Mouse (Mus musculus) kidney, adult 11 months (tissue): ENCODE results near the gene Prph2.
A peak's percentile ranks its signal among the peaks of the same experiment; 100 is the strongest.

ENCODE experiments used
- DNase-seq: peaks from one replicate; pipeline ENCODE4 v3.0.0; 2022

The Prph2 gene

GRCm38 (mm10) chr17:46890843-46891594, 19.2 kb upstream of the Prph2 start:
- DNase-seq, result peak; percentile 47

GRCm38 (mm10) chr17:46895426-46895825, 14.8 kb upstream of the Prph2 start:
- peak; percentile 23 for DNase-seq

GRCm38 (mm10) chr17:46897221-46897950, 12.9 kb upstream of the Prph2 start:
- DNase-seq, result peak; percentile 28

- no peak for DNase-seq
These were observed 9.3 kb upstream of the Prph2 start for GRCm38 (mm10) chr17:46900941-46901340.

- DNase-seq, result peak; percentile 75
These were observed 6.3 kb upstream of the Prph2 start for GRCm38 (mm10) chr17:46903876-46904490.

GRCm38 (mm10) chr17:46912331-46912730, 2.1 kb downstream of the Prph2 start:
- DNase-seq, result no peak

- DNase-seq, result no peak
These were observed 4.9 kb downstream of the Prph2 start for GRCm38 (mm10) chr17:46915129-46915528.

GRCm38 (mm10) chr17:46918951-46919350, 8.7 kb downstream of the Prph2 start:
- no peak for DNase-seq

- no peak for DNase-seq
These were observed 10.6 kb downstream of the Prph2 start for GRCm38 (mm10) chr17:46920855-46921254.

- DNase-seq, result no peak
These were observed 15.9 kb downstream of the Prph2 start for GRCm38 (mm10) chr17:46926192-46926591.

GRCm38 (mm10) chr17:46926941-46927340, 16.7 kb downstream of the Prph2 start:
- DNase-seq, result no peak

- no peak for DNase-seq
These were observed 17.5 kb downstream of the Prph2 start for GRCm38 (mm10) chr17:46927781-46928180.

GRCm38 (mm10) chr17:46929277-46929676, 19.0 kb downstream of the Prph2 start:
- DNase-seq, result no peak

- DNase-seq, result peak; percentile 10
These were observed 19.6 kb downstream of the Prph2 start for GRCm38 (mm10) chr17:46929897-46930296.

GRCm38 (mm10) chr17:46932961-46933360, 22.7 kb downstream of the Prph2 start:
- no peak for DNase-seq

GRCm38 (mm10) chr17:46933557-46934348, 23.5 kb downstream of the Prph2 start:
- DNase-seq, result peak; percentile 18

GRCm38 (mm10) chr17:46940461-46940860, 30.2 kb downstream of the Prph2 start:
- DNase-seq, result no peak

GRCm38 (mm10) chr17:46942421-46942820, 32.2 kb downstream of the Prph2 start:
- no peak for DNase-seq

- DNase-seq, result no peak
These were observed 36.0 kb downstream of the Prph2 start for GRCm38 (mm10) chr17:46946276-46946675.

- no peak for DNase-seq
These were observed 47.8 kb downstream of the Prph2 start for GRCm38 (mm10) chr17:46958045-46958444.

GRCm38 (mm10) chr17:46960216-46960615, 50.0 kb downstream of the Prph2 start:
- no peak for DNase-seq

GRCm38 (mm10) chr17:46962153-46962552, 51.9 kb downstream of the Prph2 start:
- DNase-seq, result no peak

- no peak for DNase-seq
These were observed 52.9 kb downstream of the Prph2 start for GRCm38 (mm10) chr17:46963186-46963585.
